Mouse (Mus musculus): ENCODE measurements around the gene Gnat3. TPM values are rescaled to one million over a fixed set of nuclear protein-coding genes. Genes with fewer than 3 reads are reported as not detected.

The Gnat3 gene
- polyA plus RNA-seq, 1 experiment from 2014 or later: 1.2 TPM

GRCm38 (mm10) chr5:18023347-18023746 is 61.0 kb downstream of the Gnat3 start:
- no peak overlapping the region for H3K4me3 ChIP-seq (ENCODE audit: low read depth, low read length)
- no peak overlapping the region for H3K4me2 ChIP-seq (ENCODE audit: low read depth)
- no peaks in the 10 kb centered on the region for H3K9me3 ChIP-seq (ENCODE audit: control insufficient read depth, low read length)
- no peak overlapping the region for H3K27ac ChIP-seq (ENCODE audit: low read depth, low read length)
- no peaks in the 10 kb centered on the region for H3K36me3 ChIP-seq (ENCODE audit: control insufficient read depth, insufficient read depth, low read length)
- no peak for ATAC-seq (ENCODE audit: insufficient read depth, low FRiP score, low TSS enrichment)
- H3K9ac ChIP-seq (ENCODE audit: low read length): no peak overlapping the region
- no peaks in the 10 kb centered on the region for H3K27me3 ChIP-seq (ENCODE audit: control insufficient read depth, insufficient read depth, low read length)
- no peak for DNase-seq (ENCODE audit: low spot score)
- no peaks in the 10 kb centered on the region for H3K4me1 ChIP-seq (ENCODE audit: control insufficient read depth, insufficient read depth, low read length)

- H3K27ac ChIP-seq (ENCODE audit: low read depth, low read length): no peak overlapping the region
- H3K36me3 ChIP-seq (ENCODE audit: control insufficient read depth, insufficient read depth, low read length): no peaks in the 10 kb centered on the region
- 92% methylated on average over 3 of the region's 3 CpGs for WGBS
- H3K27me3 ChIP-seq (ENCODE audit: control insufficient read depth, insufficient read depth, low read length): no peaks in the 10 kb centered on the region
- no peaks in the 10 kb centered on the region for H3K4me1 ChIP-seq (ENCODE audit: control insufficient read depth, insufficient read depth, low read length)
- DNase-seq (ENCODE audit: low spot score) (no peak), ATAC-seq (ENCODE audit: insufficient read depth, low FRiP score, low TSS enrichment) (no peak)
- no peaks in the 10 kb centered on the region for H3K9me3 ChIP-seq (ENCODE audit: control insufficient read depth, low read length)
- no peak overlapping the region for H3K4me2 ChIP-seq (ENCODE audit: low read depth)
- no peak overlapping the region for H3K4me3 ChIP-seq (ENCODE audit: low read depth, low read length)
- no peak overlapping the region for H3K9ac ChIP-seq (ENCODE audit: low read length)
These were observed 65.2 kb downstream of the Gnat3 start for GRCm38 (mm10) chr5:18027531-18027930.

- Histone ChIP-seq H3K4me2 (ENCODE audit: low read depth) (no peak overlapping the region), H3K27ac (ENCODE audit: low read depth, low read length) (no peak overlapping the region), H3K9me3 (ENCODE audit: control insufficient read depth, low read length) (no peaks in the 10 kb centered on the region), H3K9ac (ENCODE audit: low read length) (no peak overlapping the region), H3K4me1 (ENCODE audit: control insufficient read depth, insufficient read depth, low read length) (no peaks in the 10 kb centered on the region), H3K4me3 (ENCODE audit: low read depth, low read length) (no peak overlapping the region), H3K36me3 (ENCODE audit: control insufficient read depth, insufficient read depth, low read length) (no peaks in the 10 kb centered on the region), H3K27me3 (ENCODE audit: control insufficient read depth, insufficient read depth, low read length) (no peaks in the 10 kb centered on the region)
- ATAC-seq (ENCODE audit: insufficient read depth, low FRiP score, low TSS enrichment) (no peak), DNase-seq (ENCODE audit: low spot score) (no peak)
- WGBS: 86% methylated on average over 14 of the region's 14 CpGs
These were observed 73.7 kb downstream of the Gnat3 start for GRCm38 (mm10) chr5:18035848-18036638.

GRCm38 (mm10) chr5:18043022-18043421 is 80.7 kb downstream of the Gnat3 start:
- H3K9me3 ChIP-seq (ENCODE audit: control insufficient read depth, low read length): no peaks in the 10 kb centered on the region
- no peak; the same call in 1 of the 2 replicates for ATAC-seq (ENCODE audit: insufficient read depth, low FRiP score, low TSS enrichment)
- H3K27me3 ChIP-seq (ENCODE audit: control insufficient read depth, insufficient read depth, low read length): no peaks in the 10 kb centered on the region
- no peak overlapping the region for H3K9ac ChIP-seq (ENCODE audit: low read length)
- WGBS: 14% methylated on average over 2 of the region's 2 CpGs
- no peak overlapping the region for H3K27ac ChIP-seq (ENCODE audit: low read depth, low read length)
- peak; percentile 80 for DNase-seq (ENCODE audit: low spot score)
- H3K4me1 ChIP-seq (ENCODE audit: control insufficient read depth, insufficient read depth, low read length): no peaks in the 10 kb centered on the region
- no peaks in the 10 kb centered on the region for H3K36me3 ChIP-seq (ENCODE audit: control insufficient read depth, insufficient read depth, low read length)
- H3K4me2 ChIP-seq (ENCODE audit: low read depth): no peak overlapping the region
- no peak overlapping the region for H3K4me3 ChIP-seq (ENCODE audit: low read depth, low read length)

- H3K27me3 ChIP-seq (ENCODE audit: control insufficient read depth, insufficient read depth, low read length): no peaks in the 10 kb centered on the region
- DNase-seq (ENCODE audit: low spot score): no peak
These were observed 86.5 kb downstream of the Gnat3 start for GRCm38 (mm10) chr5:18048841-18049240.

GRCm38 (mm10) chr5:18055323-18055722 is 93.0 kb downstream of the Gnat3 start:
- Histone ChIP-seq H3K9ac (ENCODE audit: low read length) (no peak overlapping the region), H3K9me3 (ENCODE audit: control insufficient read depth, low read length) (no peaks in the 10 kb centered on the region), H3K4me1 (ENCODE audit: control insufficient read depth, insufficient read depth, low read length) (no peaks in the 10 kb centered on the region), H3K36me3 (ENCODE audit: control insufficient read depth, insufficient read depth, low read length) (no peaks in the 10 kb centered on the region), H3K27ac (ENCODE audit: low read depth, low read length) (no peak overlapping the region), H3K4me2 (ENCODE audit: low read depth) (no peak overlapping the region), H3K4me3 (ENCODE audit: low read depth, low read length) (no peak overlapping the region), H3K27me3 (ENCODE audit: control insufficient read depth, insufficient read depth, low read length) (no peaks in the 10 kb centered on the region)
- WGBS: 62% methylated on average over 2 of the region's 2 CpGs
- ATAC-seq (ENCODE audit: insufficient read depth, low FRiP score, low TSS enrichment) (no peak), DNase-seq (ENCODE audit: low spot score) (no peak)

More at GRCm38 (mm10) chr5:18048841-18049240, 86.5 kb downstream of the Gnat3 start:
- H3K27ac ChIP-seq (ENCODE audit: low read depth, low read length): no peak overlapping the region
- WGBS: 96% methylated on average over 1 of the region's 1 CpGs
- H3K9ac ChIP-seq (ENCODE audit: low read length): no peak overlapping the region
- H3K9me3 ChIP-seq (ENCODE audit: control insufficient read depth, low read length): no peaks in the 10 kb centered on the region
- ATAC-seq (ENCODE audit: insufficient read depth, low FRiP score, low TSS enrichment): no peak
- H3K36me3 ChIP-seq (ENCODE audit: control insufficient read depth, insufficient read depth, low read length): no peaks in the 10 kb centered on the region
- no peak overlapping the region for H3K4me3 ChIP-seq (ENCODE audit: low read depth, low read length)
- no peak overlapping the region for H3K4me2 ChIP-seq (ENCODE audit: low read depth)
- H3K4me1 ChIP-seq (ENCODE audit: control insufficient read depth, insufficient read depth, low read length): no peaks in the 10 kb centered on the region

Other genes starting within 250 kb of the Gnat3 start
- gene Cd36, start 73.7 kb upstream of the Gnat3 start, polyA plus RNA-seq (2014; fragmentation: Nextera tagmentation; extraction: Ambion mirVana): 2.4 and 5.9 TPM in 2 replicates

Measured in neural tube, embryonic 11.5 days (tissue).